Mouse (Mus musculus) ZHBTc4 (cell line): ENCODE data around the gene Olfr60.

Source experiments
- DNase-seq: peaks from one replicate; pipeline ENCODE4 v3.0.0-alpha.2; 2011; ENCODE audit warnings: low read depth, low spot score

Gene Olfr60

DNA sequence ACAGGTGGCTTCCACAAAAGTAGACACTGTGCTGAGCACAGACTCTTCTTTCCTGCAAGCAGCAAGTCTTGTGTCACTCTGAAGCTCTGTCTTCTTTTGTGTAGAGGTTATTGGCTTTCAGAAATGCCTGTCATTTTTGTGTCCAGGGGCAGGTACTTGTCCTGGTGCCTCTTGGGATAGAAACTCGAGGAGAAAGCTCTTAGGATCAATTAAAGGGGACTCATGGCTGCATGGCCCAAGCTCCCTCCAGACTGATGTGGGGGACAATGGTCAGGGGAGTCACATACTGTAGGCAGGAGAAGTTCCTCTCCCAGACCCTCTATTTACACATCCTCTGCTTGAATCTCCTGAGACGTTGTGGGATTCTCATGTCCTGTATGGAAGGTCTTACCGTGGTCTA is at the start of gene Olfr60:
Olfr60 (minus strand) TSS at position 101 of the 400 bp plus-strand sequence.
- no peak for DNase-seq

- DNase-seq, result no peak
Measured at GRCm38 (mm10) chr7:140402818-140403217, 41.3 kb upstream of the Olfr60 start, which contains the start of gene Olfr531. Gene Olfr531 (minus strand): TSS chr7:140402918.

DNA sequence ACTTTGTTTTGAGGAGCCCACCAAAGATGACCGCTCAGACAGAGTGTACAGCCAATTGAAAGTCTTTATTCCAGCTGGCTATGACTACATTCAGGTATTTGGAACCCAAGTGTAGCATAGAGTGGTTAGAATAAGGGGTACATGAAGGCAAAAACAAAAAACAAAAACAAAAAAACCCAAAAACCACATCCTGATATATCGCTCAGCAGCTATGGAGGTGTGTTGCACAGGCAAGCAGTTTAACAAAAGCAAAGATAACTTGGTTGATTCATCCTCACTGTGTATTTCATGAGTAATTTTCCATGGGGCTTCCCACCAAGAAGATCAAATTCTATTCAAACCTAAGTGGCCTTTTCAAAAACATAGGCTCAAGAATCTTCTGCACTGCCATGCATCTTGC is 15.4 kb upstream of the Olfr60 start:
- no peak for DNase-seq

DNA sequence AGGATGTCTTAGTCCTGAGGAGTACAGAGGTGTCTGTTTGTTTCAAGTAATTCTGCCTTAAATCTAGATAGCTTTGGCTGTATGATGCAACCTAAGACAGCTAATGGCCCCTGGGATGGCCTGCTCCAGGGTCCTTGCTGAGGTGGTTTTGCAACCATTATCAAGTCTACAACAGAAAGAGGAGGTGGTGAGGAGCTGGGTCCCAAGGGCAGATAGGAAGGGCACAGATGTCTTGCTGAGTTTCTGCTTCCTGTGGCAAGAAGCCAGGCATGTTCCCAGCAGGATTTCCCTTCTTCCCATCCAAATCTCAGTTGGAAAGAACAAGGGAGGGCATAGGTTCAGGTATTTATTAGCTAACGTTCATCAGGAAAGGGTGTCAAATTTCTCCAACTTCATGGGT is 14.8 kb upstream of the Olfr60 start, which contains the start of gene Olfr530:
Olfr530 (minus strand) TSS at position 101 of the 400 bp plus-strand sequence.
- no peak for DNase-seq

GRCm38 (mm10) chr7:140374300-140374699 is 12.8 kb upstream of the Olfr60 start:
- no peak for DNase-seq

- DNase-seq, result no peak
Measured at GRCm38 (mm10) chr7:140333717-140334116, 27.8 kb downstream of the Olfr60 start, which contains the start of gene Olfr527. Gene Olfr527 (plus strand): TSS chr7:140334017.

GRCm38 (mm10) chr7:140329766-140330304 is 31.6 kb downstream of the Olfr60 start:
- DNase-seq, result no peak

DNA sequence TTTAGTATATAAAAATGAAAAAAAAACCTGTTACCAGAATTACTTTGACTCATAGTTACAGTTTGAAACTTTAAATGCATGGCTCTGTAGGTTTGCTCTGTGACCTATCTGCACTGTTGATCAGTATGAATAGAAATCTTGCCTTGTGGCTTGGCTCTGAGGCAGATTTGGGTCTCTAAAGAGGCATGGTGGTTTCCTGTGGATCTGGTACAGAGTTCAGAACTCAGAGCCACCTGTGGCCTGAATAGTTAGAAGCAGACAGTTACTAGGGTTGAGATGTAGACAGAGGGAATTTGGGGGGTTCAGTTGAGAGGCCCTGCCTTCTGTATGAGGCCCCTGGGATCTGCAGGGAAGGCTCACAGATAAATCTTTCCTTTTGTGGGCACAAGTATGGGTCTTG is 40.3 kb downstream of the Olfr60 start:
- no peak for DNase-seq

GRCm38 (mm10) chr7:140320558-140320957 is 40.9 kb downstream of the Olfr60 start, which contains the start of gene Olfr525:
Gene Olfr525 (plus strand): TSS chr7:140320858.
- no peak for DNase-seq

- DNase-seq, result no peak
Measured at GRCm38 (mm10) chr7:140319861-140320385, 41.5 kb downstream of the Olfr60 start.

DNA sequence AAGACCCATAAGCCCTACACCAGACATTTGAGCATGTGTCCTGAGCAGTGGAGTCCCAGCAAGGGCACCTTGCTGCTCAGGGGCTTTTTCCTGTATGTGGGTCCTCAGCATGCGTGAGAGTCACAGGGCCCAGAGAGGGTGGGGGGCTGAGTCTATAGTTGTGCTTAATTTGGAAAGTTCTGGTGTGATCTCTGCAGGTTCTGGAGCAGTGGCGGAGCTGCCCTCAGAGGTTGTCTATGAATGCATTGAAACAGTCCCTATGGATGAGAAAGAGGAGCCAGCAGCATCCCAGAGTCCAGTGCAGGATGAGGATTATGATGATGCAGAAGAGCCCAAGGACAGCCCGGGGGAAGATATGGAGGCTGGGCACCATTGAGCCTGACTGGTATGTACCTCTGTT is 62.1 kb downstream of the Olfr60 start:
- DNase-seq, result no peak

GRCm38 (mm10) chr7:140296876-140297275 is 64.6 kb downstream of the Olfr60 start:
- no peak for DNase-seq

GRCm38 (mm10) chr7:140295746-140296145 is 65.7 kb downstream of the Olfr60 start:
- no peak for DNase-seq
